22 mouse cellular contexts compared by ENCODE assay signal in genomic region chr15:90717717-90718116, GRCm38 (mm10). TPM values are rescaled to one million over a fixed set of nuclear protein-coding genes. Genes with fewer than 3 reads are reported as not detected.
DNase-seq lines count a peak whose midpoint lies in the region; ATAC-seq and TF ChIP-seq lines count a peak whose summit lies in the region.
"Had no signal": no experiment of that assay in that cellular context is flagged by ENCODE, and none has a peak within 500 bp of the region (broad histone marks: within the 10 kb centered on the region; RNA-seq: fewer than 3 reads in every experiment).

No protein-coding gene starts in this region.

- WGBS in lung, embryonic 15.5 days: 26% methylated on average over 4 of the region's 4 CpGs
- 48% methylated on average over 4 of the region's 4 CpGs for WGBS in stomach, embryonic 16.5 days
- 87% methylated on average over 4 of the region's 4 CpGs for WGBS in forebrain, postnatal 0 days

- H3K27me3 ChIP-seq in lung, embryonic 15.5 days: no peaks in the 10 kb centered on the region
- no peaks in the 10 kb centered on the region for H3K27me3 ChIP-seq in stomach, embryonic 16.5 days (ENCODE audit: control insufficient read depth, insufficient read depth, low read length)
- no peaks in the 10 kb centered on the region for H3K27me3 ChIP-seq in forebrain, postnatal 0 days (ENCODE audit: insufficient read depth, low read length)
- H3K27me3 ChIP-seq: hindbrain, embryonic 12.5 days; neural tube, embryonic 15.5 days; stomach, embryonic 15.5 days had no signal

- no peak overlapping the region for H3K9ac ChIP-seq in lung, embryonic 15.5 days
- no peak overlapping the region for H3K9ac ChIP-seq in stomach, embryonic 16.5 days (ENCODE audit: low read length)
- no peak overlapping the region for H3K9ac ChIP-seq in forebrain, postnatal 0 days
- H3K9ac ChIP-seq: hindbrain, embryonic 12.5 days; liver, postnatal 0 days; neural tube, embryonic 15.5 days; stomach, embryonic 15.5 days had no signal

- TF ChIP-seq CTCF in forebrain, postnatal 0 days (IDR thresholded peaks at IDR 0.05; ENCODE audit: low read depth): no peak

- H3K9me3 ChIP-seq in lung, embryonic 15.5 days: no peaks in the 10 kb centered on the region
- no peaks in the 10 kb centered on the region for H3K9me3 ChIP-seq in stomach, embryonic 16.5 days (replicated peaks; ENCODE audit: control insufficient read depth, low read length)
- H3K9me3 ChIP-seq in forebrain, postnatal 0 days (ENCODE audit: low read length): no peaks in the 10 kb centered on the region
- H3K9me3 ChIP-seq: embryonic facial prominence, embryonic 10.5 days; hindbrain, embryonic 12.5 days; limb, embryonic 10.5 days; neural tube, embryonic 15.5 days; stomach, embryonic 15.5 days had no signal

- no peaks in the 10 kb centered on the region for H3K36me3 ChIP-seq in lung, embryonic 15.5 days
- H3K36me3 ChIP-seq in stomach, embryonic 16.5 days (ENCODE audit: control insufficient read depth, insufficient read depth, low read length): no peaks in the 10 kb centered on the region
- no peaks in the 10 kb centered on the region for H3K36me3 ChIP-seq in forebrain, postnatal 0 days (ENCODE audit: insufficient read depth)
- H3K36me3 ChIP-seq: embryonic facial prominence, embryonic 10.5 days; G1E; hindbrain, embryonic 12.5 days; limb, embryonic 10.5 days; neural tube, embryonic 15.5 days; stomach, embryonic 15.5 days had no signal

- ATAC-seq in lung, embryonic 15.5 days (ENCODE audit: borderline replicate concordance, extremely low read depth, low FRiP score, low TSS enrichment): peak; percentile 80
- ATAC-seq in stomach, embryonic 16.5 days (ENCODE audit: insufficient read depth, low FRiP score): peak; percentile 64; the same call in 1 of the 2 replicates
- ATAC-seq in forebrain, postnatal 0 days: no peak
- ATAC-seq in frontal cortex, adult (ENCODE audit: low TSS enrichment): no peak
- ATAC-seq: CD4-positive, CD25-positive, alpha-beta regulatory T cell, adult 4 months; liver, postnatal 0 days; midbrain, embryonic 16.5 days had no signal

- H3K27ac ChIP-seq in lung, embryonic 15.5 days: no peak overlapping the region
- H3K27ac ChIP-seq in stomach, embryonic 16.5 days (ENCODE audit: low read length): no peak overlapping the region
- no peak overlapping the region for H3K27ac ChIP-seq in forebrain, postnatal 0 days (ENCODE audit: low read depth, low read length)
- H3K27ac ChIP-seq: embryonic facial prominence, embryonic 10.5 days; hindbrain, embryonic 12.5 days; limb, embryonic 10.5 days; neural tube, embryonic 15.5 days; stomach, embryonic 15.5 days had no signal

- DNase-seq in 3T3-L1 (ENCODE audit: low read depth, low spot score): peak; percentile 52
- peak; percentile 83 for DNase-seq in NIH3T3 (ENCODE audit: low read depth)
- no peak for DNase-seq in forebrain, postnatal 0 days
- DNase-seq in thymus, adult 18-20 months: no peak
- DNase-seq: adrenal gland, adult 2 months; cerebellum, adult 8-10 months; gastrocnemius, postnatal 25 days; kidney, adult 9 months; kidney, postnatal 4 days; liver, postnatal 0 days; right cerebral cortex, postnatal 25 days had no signal

- H3K4me3 ChIP-seq in lung, embryonic 15.5 days: no peak overlapping the region
- no peak overlapping the region for H3K4me3 ChIP-seq in stomach, embryonic 16.5 days (replicated peaks; ENCODE audit: low read length)
- H3K4me3 ChIP-seq in forebrain, postnatal 0 days (ENCODE audit: low read depth, low read length): no peak overlapping the region
- H3K4me3 ChIP-seq: embryonic facial prominence, embryonic 10.5 days; hindbrain, embryonic 12.5 days; limb, embryonic 10.5 days; neural tube, embryonic 15.5 days; stomach, embryonic 15.5 days had no signal

- H3K4me2 ChIP-seq in lung, embryonic 15.5 days: no peak overlapping the region
- no peak overlapping the region for H3K4me2 ChIP-seq in stomach, embryonic 16.5 days (ENCODE audit: low read depth, low read length)
- H3K4me2 ChIP-seq in forebrain, postnatal 0 days (ENCODE audit: low read depth): no peak overlapping the region
- H3K4me2 ChIP-seq: hindbrain, embryonic 12.5 days; neural tube, embryonic 15.5 days; stomach, embryonic 15.5 days had no signal

- H3K4me1 ChIP-seq in lung, embryonic 15.5 days: no peaks in the 10 kb centered on the region
- no peaks in the 10 kb centered on the region for H3K4me1 ChIP-seq in stomach, embryonic 16.5 days (ENCODE audit: control insufficient read depth, insufficient read depth, low read length)
- H3K4me1 ChIP-seq in forebrain, postnatal 0 days (ENCODE audit: insufficient read depth): no peaks in the 10 kb centered on the region
- H3K4me1 ChIP-seq: embryonic facial prominence, embryonic 10.5 days; hindbrain, embryonic 12.5 days; limb, embryonic 10.5 days; neural tube, embryonic 15.5 days; stomach, embryonic 15.5 days had no signal

RNA-seq across cellular contexts. Expression of gene Cpne8, which starts 38.5 kb away (rescaled TPM):
- 17.2 and 17.3 TPM in 2 replicates for polyA plus RNA-seq in lung, embryonic 15.5 days (2015; fragmentation: Nextera tagmentation; extraction: Ambion mirVana)
- polyA plus RNA-seq in stomach, embryonic 16.5 days (2015; fragmentation: Nextera tagmentation; extraction: Ambion mirVana): 15.9 and 16.4 TPM in 2 replicates
- total RNA-seq in forebrain, postnatal 0 days (2014; rRNA removed): 21.8 and 22.3 TPM in 2 replicates
- polyA plus RNA-seq in forebrain, postnatal 0 days (2015; fragmentation: Nextera tagmentation; extraction: Ambion mirVana): 18.4 and 24.4 TPM in 2 replicates
- polyA plus RNA-seq: G1E had no signal

Comparison
In these comparisons a context has a peak if more than half of its experiments do, and no peak if none do; other contexts are left out.
1. DNase-seq: peak in 3T3-L1 (single experiment) and NIH3T3 (single experiment); none in forebrain, postnatal 0 days (single experiment) and thymus, adult 18-20 months (0 of 2).
2. ATAC-seq: peak in lung, embryonic 15.5 days (single experiment) and stomach, embryonic 16.5 days (single experiment); none in forebrain, postnatal 0 days (single experiment) and frontal cortex, adult (single experiment).